Mouse (Mus musculus) liver, embryonic 14.5 days (tissue): ENCODE results near the gene Rft1. TPM values are rescaled to one million over a fixed set of nuclear protein-coding genes. Genes with fewer than 3 reads are reported as not detected.

Source experiments
- ATAC-seq: fragments of 200-750 bp; cut with Nextera tagmentation; 2 replicates; pipeline ENCODE4 v1.8.0; 2017; ENCODE audit warnings: moderate number of reproducible peaks, mild to moderate bottlenecking, moderate library complexity; ENCODE audit not compliant: insufficient read depth
- DNase-seq, 3 experiments: peaks; one replicate each; pipeline ENCODE4 v3.0.0-alpha.2; 2012 to 2013; ENCODE audit warnings: low read depth in 3 of 3, low spot score in 3 of 3
- H3K27ac ChIP-seq: fragments of 300-500 bp; sonication (generic); 2 replicates; pipeline ENCODE4 v1.5.1; 2014; ENCODE audit warnings: moderate library complexity, mild to moderate bottlenecking, control low read depth, inconsistent platforms
- H3K27me3 ChIP-seq: fragments of 300-500 bp; sonication (generic); 2 replicates; pipeline ENCODE4 v1.6.1; 2014; ENCODE audit warnings: mild to moderate bottlenecking, low read length, moderate library complexity; ENCODE audit not compliant: control insufficient read depth, insufficient read depth
- H3K36me3 ChIP-seq: fragments of 300-500 bp; sonication (generic); replicated peaks from 2 replicates; pipeline ENCODE4 v1.6.1; 2014; ENCODE audit warnings: low read depth; ENCODE audit not compliant: control insufficient read depth, insufficient read depth
- H3K4me1 ChIP-seq, 2 experiments: fragments of 200-500 bp in 1 of 2; fragments of 300-500 bp in 1 of 2; sonication (generic) in 1 of 2; replicated peaks; 2 replicates each; pipeline ENCODE4 v1.6.1; 2012 to 2014; ENCODE audit warnings: antibody characterized with exemption in 1 of 2, inconsistent platforms in 1 of 2, low read length in 1 of 2; ENCODE audit not compliant: control insufficient read depth in 2 of 2, insufficient read depth in 2 of 2
- H3K4me2 ChIP-seq: fragments of 300-500 bp; sonication (generic); 2 replicates; pipeline ENCODE4 v1.6.1; 2014; ENCODE audit warnings: low read depth, mild to moderate bottlenecking, control low read depth, moderate library complexity
- H3K4me3 ChIP-seq, 2 experiments: fragments of 200-500 bp in 1 of 2; fragments of 300-500 bp in 1 of 2; sonication (generic) in 1 of 2; 2 replicates each; pipeline ENCODE4 v1.5.1; 2012 to 2014; ENCODE audit warnings: low read depth in 2 of 2, low read length in 2 of 2, mild to moderate bottlenecking in 2 of 2, control low read depth in 1 of 2, inconsistent platforms in 1 of 2, moderate library complexity in 1 of 2; ENCODE audit not compliant: insufficient read depth in 1 of 2
- H3K9ac ChIP-seq: fragments of 300-500 bp; sonication (generic); replicated peaks from 2 replicates; pipeline ENCODE4 v1.6.1; 2014; ENCODE audit warnings: mild to moderate bottlenecking, control low read depth, moderate library complexity
- H3K9me3 ChIP-seq: fragments of 300-500 bp; sonication (generic); 2 replicates; pipeline ENCODE4 v1.6.1; 2016; ENCODE audit warnings: low read length, mixed read lengths; ENCODE audit not compliant: control insufficient read depth
- CTCF ChIP-seq: IDR thresholded peaks from 2 replicates; pipeline ENCODE4 v1.5.1; 2016; ENCODE audit warnings: antibody characterized with exemption, low read depth, control low read depth
- EP300 ChIP-seq: IDR thresholded peaks from 2 replicates; pipeline ENCODE4 v1.6.1; 2016; ENCODE audit warnings: antibody characterized with exemption, low read depth
- WGBS: fragments of 180-500 bp; shearing (Covaris S2); extraction: QIAGEN DNeasy Blood & Tissue Kit; methylation state at CpG from one replicate; pipeline ENCODE4 v1.1.7; 2014; ENCODE audit not compliant: insufficient replicate concordance; 5-methylcytosine and 5-hydroxymethylcytosine counted together
- polyA plus RNA-seq, 2 experiments: library from polyadenylated mRNA; depleted of rRNA in 1 of 2; stranded (reverse) in 1 of 2; unstranded in 1 of 2; fragments of >200 nt; fragmentation: Nextera tagmentation in 1 of 2; extraction: Ambion mirVana in 1 of 2; gene quantifications; 2 replicates each; pipeline versions ENCODE4 v1.2.1 to v1.2.3; 2012 to 2014

The Rft1 gene
- polyA plus RNA-seq, 2 experiments: 2.8 to 3.4 TPM

DNA sequence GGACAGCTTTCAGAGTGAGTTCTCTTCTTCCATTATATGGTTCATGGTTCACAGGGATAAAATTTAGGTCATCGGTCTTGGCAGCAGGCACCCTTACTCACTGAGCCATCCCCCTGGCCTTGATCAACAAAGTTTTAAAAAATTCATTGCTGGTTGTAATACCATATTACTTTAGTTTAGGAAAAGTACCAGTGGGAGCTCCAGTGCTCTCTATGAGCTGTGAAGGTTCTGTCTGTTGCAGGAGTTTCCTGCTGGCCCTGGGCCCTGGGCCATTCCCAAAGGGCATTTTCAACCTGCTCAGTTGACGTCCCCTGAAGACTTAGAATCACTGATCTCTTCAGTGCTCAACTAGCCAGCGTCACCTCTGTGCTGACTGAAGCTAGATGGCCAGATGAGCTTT, 28.0 kb downstream of the Rft1 start:
- WGBS: 80% methylated on average over 3 of the region's 3 CpGs
- peaks cover 6% of the 10 kb centered on the region for H3K36me3 ChIP-seq

DNA sequence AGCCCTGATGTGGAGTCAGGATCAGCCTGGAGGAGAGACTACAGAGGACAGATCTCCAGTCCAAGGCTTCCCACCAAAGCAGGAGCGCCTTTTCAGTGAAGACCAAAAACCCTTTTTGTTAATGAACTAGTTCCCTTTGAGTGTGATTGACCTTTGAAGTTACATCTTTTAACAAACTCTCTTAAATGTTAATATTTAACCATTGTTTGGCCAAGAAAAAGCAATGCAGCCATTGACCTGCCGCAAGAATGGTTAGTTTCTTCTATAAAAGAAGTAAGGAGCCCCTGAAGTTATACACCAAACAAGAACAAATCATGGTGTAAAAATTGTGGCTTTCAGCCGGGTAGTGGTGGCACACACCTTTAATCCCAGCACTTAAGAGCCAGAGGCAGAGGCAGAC, 36.5 kb downstream of the Rft1 start:
- no peaks in the 10 kb centered on the region for H3K9me3 ChIP-seq
- ATAC-seq (no peak), DNase-seq (no peak)
- no peak overlapping the region for H3K27ac ChIP-seq
- H3K4me3 ChIP-seq: no peak overlapping the region
- TF ChIP-seq EP300 (no peak), CTCF (no peak)
- WGBS: 77% methylated on average over 3 of the region's 3 CpGs
- no peaks in the 10 kb centered on the region for H3K27me3 ChIP-seq
- H3K4me2 ChIP-seq: no peak overlapping the region
- H3K36me3 ChIP-seq: no peaks in the 10 kb centered on the region
- H3K4me1 ChIP-seq: peaks cover 0 to 4% of the 10 kb centered on the region in 2 experiments; a peak in 1 of 4 replicates
- H3K9ac ChIP-seq: no peak overlapping the region

More for the DNA sequence above, 28.0 kb downstream of the Rft1 start:
- ATAC-seq: no peak
- Histone ChIP-seq H3K9ac (no peak overlapping the region), H3K4me2 (no peak overlapping the region), H3K27me3 (no peaks in the 10 kb centered on the region), H3K9me3 (no peaks in the 10 kb centered on the region), H3K27ac (no peak overlapping the region), H3K4me1 (no peaks in the 10 kb centered on the region), H3K4me3 (no peak overlapping the region)
- TF ChIP-seq EP300 (no peak), CTCF (no peak)
- DNase-seq: no peak

DNA sequence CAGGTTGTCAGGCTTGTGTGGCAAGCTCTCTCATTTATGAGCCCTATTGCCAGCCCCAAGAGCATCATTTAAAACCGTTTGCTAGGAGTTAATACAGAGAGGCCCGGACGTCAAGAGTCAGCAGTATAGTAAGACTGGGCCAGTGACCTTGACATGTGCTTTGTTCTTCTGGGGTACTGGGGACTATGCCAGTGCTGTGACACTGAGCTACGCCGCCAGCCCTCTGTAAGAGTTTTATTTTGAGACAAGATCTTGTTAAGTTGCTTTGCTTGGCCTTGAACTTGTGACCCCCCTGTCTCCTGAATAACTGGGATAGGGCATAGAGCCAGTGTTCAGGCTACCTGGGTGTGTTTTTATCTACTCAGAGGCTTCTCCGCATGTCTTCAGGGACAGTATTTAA, 38.3 kb downstream of the Rft1 start:
- DNase-seq (no peak), ATAC-seq (no peak)
- Histone ChIP-seq H3K4me3 (no peak overlapping the region), H3K4me1 (peaks cover 0 to 4% of the 10 kb centered on the region in 2 experiments; a peak in 1 of 4 replicates), H3K27me3 (no peaks in the 10 kb centered on the region), H3K27ac (no peak overlapping the region), H3K4me2 (no peak overlapping the region), H3K9me3 (no peaks in the 10 kb centered on the region), H3K9ac (no peak overlapping the region), H3K36me3 (no peaks in the 10 kb centered on the region)
- 72% methylated on average over 6 of the region's 6 CpGs for WGBS
- TF ChIP-seq EP300 (no peak), CTCF (no peak)

- WGBS: 54% methylated on average over 2 of the region's 2 CpGs
- no peak for DNase-seq
Observed at GRCm38 (mm10) chr14:30694786-30695185, 40.6 kb downstream of the Rft1 start.

GRCm38 (mm10) chr14:30695609-30696008, 41.4 kb downstream of the Rft1 start:
- H3K4me2 ChIP-seq: no peak overlapping the region
- H3K36me3 ChIP-seq: no peaks in the 10 kb centered on the region
- TF ChIP-seq CTCF (no peak), EP300 (no peak)
- H3K27me3 ChIP-seq: no peaks in the 10 kb centered on the region
- H3K4me1 ChIP-seq: peaks cover 0 to 2% of the 10 kb centered on the region in 2 experiments; a peak in 1 of 4 replicates
- no peaks in the 10 kb centered on the region for H3K9me3 ChIP-seq
- DNase-seq (no peak), ATAC-seq (no peak)
- H3K27ac ChIP-seq: no peak overlapping the region
- H3K9ac ChIP-seq: no peak overlapping the region
- WGBS: 57% methylated on average over 4 of the region's 4 CpGs
- no peak overlapping the region for H3K4me3 ChIP-seq

More at GRCm38 (mm10) chr14:30694786-30695185, 40.6 kb downstream of the Rft1 start:
- Histone ChIP-seq H3K4me1 (peaks cover 0 to 4% of the 10 kb centered on the region in 2 experiments; a peak in 1 of 4 replicates), H3K9ac (no peak overlapping the region), H3K9me3 (no peaks in the 10 kb centered on the region), H3K36me3 (no peaks in the 10 kb centered on the region), H3K27ac (no peak overlapping the region), H3K4me3 (no peak overlapping the region), H3K4me2 (no peak overlapping the region), H3K27me3 (no peaks in the 10 kb centered on the region)
- ATAC-seq: no peak
- TF ChIP-seq CTCF (no peak), EP300 (no peak)
